Mouse (Mus musculus) embryonic facial prominence, embryonic 15.5 days (tissue): ENCODE measurements around the gene Rbm20. TPM values are rescaled to one million over a fixed set of nuclear protein-coding genes. Genes with fewer than 3 reads are reported as not detected.

Source experiments
- ATAC-seq: fragments of 200-750 bp; cut with Nextera tagmentation; 2 replicates; pipeline ENCODE4 v1.8.0; 2017; ENCODE audit warnings: low read depth, moderate TSS enrichment; ENCODE audit not compliant: insufficient number of reproducible peaks, low FRiP score, low TSS enrichment
- H3K27ac ChIP-seq: fragments of 300-500 bp; sonication (generic); replicated peaks from 2 replicates; pipeline ENCODE4 v1.5.1; 2015; ENCODE audit warnings: mild to moderate bottlenecking, inconsistent platforms
- H3K27me3 ChIP-seq: fragments of 300-500 bp; sonication (generic); 2 replicates; pipeline ENCODE4 v1.6.1; 2015; ENCODE audit warnings: inconsistent platforms
- H3K36me3 ChIP-seq: fragments of 300-500 bp; sonication (generic); 2 replicates; pipeline ENCODE4 v1.6.1; 2015; ENCODE audit warnings: mild to moderate bottlenecking, inconsistent platforms
- H3K4me1 ChIP-seq: fragments of 300-500 bp; sonication (generic); 2 replicates; pipeline ENCODE4 v1.6.1; 2015; ENCODE audit warnings: inconsistent platforms
- H3K4me2 ChIP-seq: fragments of 300-500 bp; sonication (generic); replicated peaks from 2 replicates; pipeline ENCODE4 v1.6.1; 2015; ENCODE audit warnings: mild to moderate bottlenecking, inconsistent platforms
- H3K4me3 ChIP-seq: fragments of 300-500 bp; sonication (generic); replicated peaks from 2 replicates; pipeline ENCODE4 v1.5.1; 2015; ENCODE audit warnings: mild to moderate bottlenecking, inconsistent platforms
- H3K9ac ChIP-seq: fragments of 300-500 bp; sonication (generic); 2 replicates; pipeline ENCODE4 v1.6.1; 2015; ENCODE audit warnings: inconsistent platforms
- H3K9me3 ChIP-seq: fragments of 300-500 bp; sonication (generic); replicated peaks from 2 replicates; pipeline ENCODE4 v1.6.1; 2016; ENCODE audit warnings: inconsistent platforms
- WGBS: fragments of 180-500 bp; shearing (Covaris S2); methylation state at CpG from one replicate; pipeline ENCODE4 v1.1.7; 2015; 5-methylcytosine and 5-hydroxymethylcytosine counted together
- polyA plus RNA-seq: library from polyadenylated mRNA; unstranded; fragments of >200 nt; fragmentation: Nextera tagmentation; extraction: Ambion mirVana; gene quantifications from 2 replicates; pipeline ENCODE4 v1.2.1, GENCODE M21; 2015

Rbm20 gene
- polyA plus RNA-seq, 1 experiment from 2014 or later, result 5.5 TPM

- no peak overlapping the region for H3K4me2 ChIP-seq
- no peak overlapping the region for H3K27ac ChIP-seq
- no peak for ATAC-seq
- H3K36me3 ChIP-seq, result no peaks in the 10 kb centered on the region
- no peaks in the 10 kb centered on the region for H3K9me3 ChIP-seq
- H3K9ac ChIP-seq, result no peak overlapping the region
- H3K4me3 ChIP-seq, result no peak overlapping the region
- H3K4me1 ChIP-seq, result no peaks in the 10 kb centered on the region
- WGBS, result 57% methylated on average over 13 of the region's 13 CpGs
- no peaks in the 10 kb centered on the region for H3K27me3 ChIP-seq
These were observed 144.4 kb downstream of the Rbm20 start for GRCm38 (mm10) chr19:53821241-53822120.

GRCm38 (mm10) chr19:53823847-53824246 is 146.7 kb downstream of the Rbm20 start:
- Histone ChIP-seq H3K4me3 (no peak overlapping the region), H3K27me3 (no peaks in the 10 kb centered on the region), H3K36me3 (no peaks in the 10 kb centered on the region), H3K9ac (no peak overlapping the region), H3K4me2 (no peak overlapping the region), H3K27ac (no peak overlapping the region), H3K9me3 (no peaks in the 10 kb centered on the region), H3K4me1 (no peaks in the 10 kb centered on the region)
- WGBS, result 39% methylated on average over 6 of the region's 6 CpGs
- no peak for ATAC-seq

GRCm38 (mm10) chr19:53824872-53825680 is 148.0 kb downstream of the Rbm20 start:
- no peaks in the 10 kb centered on the region for H3K9me3 ChIP-seq
- WGBS, result 65% methylated on average over 21 of the region's 21 CpGs
- H3K4me2 ChIP-seq, result peak overlapping the region; percentile 35
- no peak overlapping the region for H3K9ac ChIP-seq
- no peak overlapping the region for H3K27ac ChIP-seq
- ATAC-seq, result peak; percentile 29; the same call in 1 of the 2 replicates
- no peaks in the 10 kb centered on the region for H3K27me3 ChIP-seq
- H3K4me1 ChIP-seq, result no peaks in the 10 kb centered on the region
- peak overlapping the region; percentile 36 for H3K4me3 ChIP-seq
- H3K36me3 ChIP-seq, result no peaks in the 10 kb centered on the region

GRCm38 (mm10) chr19:53829990-53830389 is 152.9 kb downstream of the Rbm20 start:
- WGBS, result 72% methylated on average over 6 of the region's 6 CpGs
- Histone ChIP-seq H3K4me1 (peaks cover 12% of the 10 kb centered on the region), H3K4me3 (no peak overlapping the region), H3K36me3 (no peaks in the 10 kb centered on the region), H3K27ac (no peak overlapping the region), H3K9me3 (no peaks in the 10 kb centered on the region), H3K27me3 (no peaks in the 10 kb centered on the region), H3K4me2 (no peak overlapping the region), H3K9ac (no peak overlapping the region)
- ATAC-seq, result no peak

GRCm38 (mm10) chr19:53830407-53831163 is 153.5 kb downstream of the Rbm20 start:
- no peak overlapping the region for H3K27ac ChIP-seq
- 15% methylated on average over 8 of the region's 8 CpGs for WGBS
- H3K4me1 ChIP-seq, result peaks cover 12% of the 10 kb centered on the region
- H3K4me2 ChIP-seq, result no peak overlapping the region
- no peaks in the 10 kb centered on the region for H3K36me3 ChIP-seq
- no peak overlapping the region for H3K9ac ChIP-seq
- H3K9me3 ChIP-seq, result no peaks in the 10 kb centered on the region
- H3K4me3 ChIP-seq, result no peak overlapping the region
- no peaks in the 10 kb centered on the region for H3K27me3 ChIP-seq
- peak; percentile 54 for ATAC-seq

GRCm38 (mm10) chr19:53831164-53831448 is 154.0 kb downstream of the Rbm20 start:
- no peak overlapping the region for H3K4me2 ChIP-seq
- H3K9me3 ChIP-seq, result no peaks in the 10 kb centered on the region
- ATAC-seq, result no peak
- H3K27me3 ChIP-seq, result no peaks in the 10 kb centered on the region
- no peak overlapping the region for H3K27ac ChIP-seq
- WGBS, result 17% methylated on average over 3 of the region's 3 CpGs
- no peak overlapping the region for H3K9ac ChIP-seq
- peaks cover 12% of the 10 kb centered on the region for H3K4me1 ChIP-seq
- H3K36me3 ChIP-seq, result no peaks in the 10 kb centered on the region
- H3K4me3 ChIP-seq, result no peak overlapping the region

- ATAC-seq, result no peak
- Histone ChIP-seq H3K4me1 (peaks cover 17% of the 10 kb centered on the region), H3K27me3 (no peaks in the 10 kb centered on the region), H3K4me2 (no peak overlapping the region), H3K4me3 (no peak overlapping the region), H3K36me3 (no peaks in the 10 kb centered on the region), H3K27ac (no peak overlapping the region), H3K9me3 (no peaks in the 10 kb centered on the region), H3K9ac (no peak overlapping the region)
- 15% methylated on average over 7 of the region's 7 CpGs for WGBS
These were observed 155.4 kb downstream of the Rbm20 start for GRCm38 (mm10) chr19:53832512-53832911.

- no peak overlapping the region for H3K27ac ChIP-seq
- no peak overlapping the region for H3K4me2 ChIP-seq
- H3K9me3 ChIP-seq, result no peaks in the 10 kb centered on the region
- ATAC-seq, result no peak
- no peaks in the 10 kb centered on the region for H3K36me3 ChIP-seq
- peaks cover 23% of the 10 kb centered on the region for H3K4me1 ChIP-seq
- H3K9ac ChIP-seq, result no peak overlapping the region
- no peaks in the 10 kb centered on the region for H3K27me3 ChIP-seq
- 64% methylated on average over 8 of the region's 8 CpGs for WGBS
- H3K4me3 ChIP-seq, result no peak overlapping the region
These were observed 156.8 kb downstream of the Rbm20 start for GRCm38 (mm10) chr19:53833745-53834369.

GRCm38 (mm10) chr19:53836569-53837454 is 159.7 kb downstream of the Rbm20 start:
- Histone ChIP-seq H3K4me1 (peaks cover 32% of the 10 kb centered on the region), H3K36me3 (no peaks in the 10 kb centered on the region), H3K27ac (peak overlapping the region; percentile 69), H3K4me3 (no peak overlapping the region), H3K4me2 (no peak overlapping the region), H3K9ac (no peak overlapping the region), H3K9me3 (no peaks in the 10 kb centered on the region), H3K27me3 (no peaks in the 10 kb centered on the region)
- peak; percentile 61; the same call in 1 of the 2 replicates for ATAC-seq
- WGBS, result 24% methylated on average over 6 of the region's 6 CpGs

- peak; percentile 62; the same call in 1 of the 2 replicates for ATAC-seq
- Histone ChIP-seq H3K9ac (no peak overlapping the region), H3K36me3 (no peaks in the 10 kb centered on the region), H3K27ac (peak overlapping the region; percentile 80), H3K27me3 (no peaks in the 10 kb centered on the region), H3K4me2 (no peak overlapping the region), H3K9me3 (no peaks in the 10 kb centered on the region), H3K4me1 (peaks cover 27% of the 10 kb centered on the region), H3K4me3 (no peak overlapping the region)
- WGBS, result 33% methylated on average over 9 of the region's 9 CpGs
These were observed 161.7 kb downstream of the Rbm20 start for GRCm38 (mm10) chr19:53838850-53839249.
